Mouse (Mus musculus) intestine, postnatal 0 days (tissue): ENCODE results near the gene Cask. TPM values are rescaled to one million over a fixed set of nuclear protein-coding genes. Genes with fewer than 3 reads are reported as not detected.

Experiments used
- ATAC-seq: fragments of 200-750 bp; cut with Nextera tagmentation; 2 replicates; pipeline ENCODE4 v1.8.0; 2017; ENCODE audit warnings: mild to moderate bottlenecking, moderate TSS enrichment, moderate library complexity
- H3K27ac ChIP-seq: fragments of 300-500 bp; sonication (generic); 2 replicates; pipeline ENCODE4 v1.5.1; 2014; ENCODE audit warnings: mild to moderate bottlenecking, low read depth, low read length, moderate library complexity
- H3K27me3 ChIP-seq: fragments of 300-500 bp; sonication (generic); replicated peaks from 2 replicates; pipeline ENCODE4 v1.6.1; 2014; ENCODE audit warnings: low read length, mixed read lengths; ENCODE audit not compliant: control insufficient read depth, insufficient read depth
- H3K36me3 ChIP-seq: fragments of 300-500 bp; sonication (generic); 2 replicates; pipeline ENCODE4 v1.6.1; 2014; ENCODE audit warnings: mild to moderate bottlenecking, moderate library complexity; ENCODE audit not compliant: control insufficient read depth, insufficient read depth
- H3K4me1 ChIP-seq: fragments of 300-500 bp; sonication (generic); replicated peaks from 2 replicates; pipeline ENCODE4 v1.6.1; 2014; ENCODE audit warnings: antibody characterized with exemption, low read length, mixed read lengths; ENCODE audit not compliant: control insufficient read depth, insufficient read depth
- H3K4me2 ChIP-seq: fragments of 300-500 bp; sonication (generic); replicated peaks from 2 replicates; pipeline ENCODE4 v1.6.1; 2014; ENCODE audit warnings: low read depth, mild to moderate bottlenecking, moderate library complexity
- H3K4me3 ChIP-seq: fragments of 300-500 bp; sonication (generic); 2 replicates; pipeline ENCODE4 v1.5.1; 2014; ENCODE audit warnings: low read depth, low read length
- H3K9ac ChIP-seq: fragments of 300-500 bp; sonication (generic); 2 replicates; pipeline ENCODE4 v1.6.1; 2014; ENCODE audit warnings: mild to moderate bottlenecking, low read depth, low read length
- H3K9me3 ChIP-seq: fragments of 300-500 bp; sonication (generic); 2 replicates; pipeline ENCODE4 v1.6.1; 2016; ENCODE audit warnings: mixed run types; ENCODE audit not compliant: control insufficient read depth
- CTCF ChIP-seq: sonication (generic); IDR thresholded peaks from 2 replicates; pipeline ENCODE4 v1.5.1; 2016; ENCODE audit warnings: low read depth, mild to moderate bottlenecking, control low read depth, antibody characterized with exemption, moderate library complexity
- WGBS: fragments of 180-500 bp; shearing (Covaris S2); extraction: QIAGEN DNeasy Blood & Tissue Kit; methylation state at CpG from one replicate; pipeline ENCODE4 v1.1.7; 2014; 5-methylcytosine and 5-hydroxymethylcytosine counted together
- polyA plus RNA-seq: library from polyadenylated mRNA; unstranded; fragments of >200 nt; fragmentation: Nextera tagmentation; extraction: Ambion mirVana; gene quantifications from 2 replicates; pipeline ENCODE4 v1.2.1, GENCODE M21; 2015

Gene Cask
- polyA plus RNA-seq, 1 experiment from 2014 or later, result 9.0 TPM

GRCm38 (mm10) chrX:13607752-13608151, 243.4 kb downstream of the Cask start:
- no peaks in the 10 kb centered on the region for H3K4me1 ChIP-seq
- no peak for ATAC-seq
- H3K27ac ChIP-seq, result no peak overlapping the region
- no peak for TF ChIP-seq CTCF
- H3K27me3 ChIP-seq, result no peaks in the 10 kb centered on the region
- 44% methylated on average over 3 of the region's 3 CpGs for WGBS
- no peaks in the 10 kb centered on the region for H3K9me3 ChIP-seq
- no peak overlapping the region for H3K9ac ChIP-seq
- no peak overlapping the region for H3K4me2 ChIP-seq
- no peak overlapping the region for H3K4me3 ChIP-seq
- no peaks in the 10 kb centered on the region for H3K36me3 ChIP-seq

GRCm38 (mm10) chrX:13606741-13607140, 244.4 kb downstream of the Cask start:
- TF ChIP-seq CTCF, result no peak

DNA sequence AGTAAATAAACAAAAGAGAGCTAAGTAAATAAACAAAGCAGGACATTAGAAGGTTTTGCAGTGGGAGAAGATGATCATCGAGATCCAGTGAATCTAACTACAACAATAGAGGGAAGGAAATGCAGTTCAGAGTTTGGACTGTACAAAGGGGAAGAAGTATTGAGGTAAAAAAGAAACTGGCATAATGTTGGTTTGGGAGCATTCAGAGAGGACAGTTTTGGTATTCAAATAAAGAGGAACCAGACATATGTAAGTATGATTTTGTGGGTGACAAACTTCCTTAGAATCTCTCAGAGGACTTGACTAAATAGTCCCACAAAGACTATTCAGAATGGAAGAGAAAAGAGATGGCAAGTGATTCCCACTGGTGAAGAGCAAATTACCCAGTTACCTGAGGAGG, 251.2 kb downstream of the Cask start:
- Histone ChIP-seq H3K9ac (no peak overlapping the region), H3K36me3 (no peaks in the 10 kb centered on the region), H3K4me2 (no peak overlapping the region), H3K4me1 (no peaks in the 10 kb centered on the region), H3K27me3 (no peaks in the 10 kb centered on the region), H3K27ac (no peak overlapping the region), H3K9me3 (no peaks in the 10 kb centered on the region), H3K4me3 (no peak overlapping the region)
- WGBS, result 67% methylated on average over 1 of the region's 1 CpGs
- ATAC-seq, result no peak
- TF ChIP-seq CTCF, result no peak

More at GRCm38 (mm10) chrX:13606741-13607140, 244.4 kb downstream of the Cask start:
- Histone ChIP-seq H3K4me3 (no peak overlapping the region), H3K4me2 (no peak overlapping the region), H3K4me1 (no peaks in the 10 kb centered on the region), H3K9ac (no peak overlapping the region), H3K27ac (no peak overlapping the region), H3K9me3 (no peaks in the 10 kb centered on the region), H3K36me3 (no peaks in the 10 kb centered on the region), H3K27me3 (no peaks in the 10 kb centered on the region)
- whole genome bisulfite sequencing, result 61% methylated on average over 3 of the region's 3 CpGs
- no peak for ATAC-seq

GRCm38 (mm10) chrX:13599373-13599772, 251.8 kb downstream of the Cask start:
- 76% methylated on average over 2 of the region's 2 CpGs for WGBS
- no peak overlapping the region for H3K4me2 ChIP-seq
- H3K27me3 ChIP-seq, result no peaks in the 10 kb centered on the region
- H3K9me3 ChIP-seq, result no peaks in the 10 kb centered on the region
- no peak for TF ChIP-seq CTCF
- H3K9ac ChIP-seq, result no peak overlapping the region
- H3K36me3 ChIP-seq, result no peaks in the 10 kb centered on the region
- no peak for ATAC-seq
- H3K4me3 ChIP-seq, result no peak overlapping the region
- no peaks in the 10 kb centered on the region for H3K4me1 ChIP-seq
- H3K27ac ChIP-seq, result no peak overlapping the region

DNA sequence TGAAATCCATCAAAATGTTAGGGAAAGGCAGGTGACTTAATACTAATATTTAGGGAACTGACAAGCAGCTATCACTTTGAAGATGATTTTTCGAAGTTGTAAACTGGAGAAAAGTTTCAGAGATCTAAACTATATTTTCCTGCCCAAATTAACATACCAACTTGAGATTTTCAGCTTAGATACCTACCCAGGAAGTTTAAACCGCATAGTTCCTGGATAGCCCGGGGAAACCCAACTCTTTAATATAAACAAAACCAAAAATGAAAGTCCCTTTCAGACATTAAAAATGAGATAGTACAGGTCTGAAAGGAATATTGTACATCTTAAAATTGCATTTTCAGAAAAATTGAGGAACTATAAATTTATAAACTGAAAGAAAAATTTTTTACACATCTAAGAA, 273.5 kb downstream of the Cask start:
- 74% methylated on average over 3 of the region's 3 CpGs for WGBS
- no peaks in the 10 kb centered on the region for H3K4me1 ChIP-seq
- H3K9ac ChIP-seq, result no peak overlapping the region

GRCm38 (mm10) chrX:13576606-13577005, 274.6 kb downstream of the Cask start:
- H3K36me3 ChIP-seq, result no peaks in the 10 kb centered on the region; the same call in 1 of the 2 replicates
- no peaks in the 10 kb centered on the region for H3K9me3 ChIP-seq
- H3K4me1 ChIP-seq, result no peaks in the 10 kb centered on the region
- no peak overlapping the region for H3K27ac ChIP-seq
- H3K4me3 ChIP-seq, result no peak overlapping the region
- H3K27me3 ChIP-seq, result no peaks in the 10 kb centered on the region
- ATAC-seq, result no peak
- no peak overlapping the region for H3K4me2 ChIP-seq
- no peak for TF ChIP-seq CTCF
- 59% methylated on average over 2 of the region's 2 CpGs for WGBS
- H3K9ac ChIP-seq, result no peak overlapping the region

More for the DNA sequence above, 273.5 kb downstream of the Cask start:
- Histone ChIP-seq H3K4me3 (no peak overlapping the region), H3K4me2 (no peak overlapping the region), H3K27ac (no peak overlapping the region), H3K27me3 (no peaks in the 10 kb centered on the region), H3K9me3 (no peaks in the 10 kb centered on the region), H3K36me3 (no peaks in the 10 kb centered on the region; the same call in 1 of the 2 replicates)
- no peak for TF ChIP-seq CTCF
- ATAC-seq, result no peak

- no peak overlapping the region for H3K9ac ChIP-seq
- no peak overlapping the region for H3K4me2 ChIP-seq
- H3K4me3 ChIP-seq, result no peak overlapping the region
- H3K4me1 ChIP-seq, result no peaks in the 10 kb centered on the region
- no peaks in the 10 kb centered on the region for H3K27me3 ChIP-seq
- H3K36me3 ChIP-seq, result no peaks in the 10 kb centered on the region; the same call in 1 of the 2 replicates
- no peak overlapping the region for H3K27ac ChIP-seq
- TF ChIP-seq CTCF, result no peak
- no peaks in the 10 kb centered on the region for H3K9me3 ChIP-seq
- 90% methylated on average over 3 of the region's 3 CpGs for WGBS
- ATAC-seq, result no peak
Observed at GRCm38 (mm10) chrX:13574872-13575271, 276.3 kb downstream of the Cask start.
